ENCODE assay signal across 25 mouse cellular contexts in genomic region chr7:88264861-88265260, GRCm38 (mm10). TPM values are rescaled to one million over a fixed set of nuclear protein-coding genes. Genes with fewer than 3 reads are reported as not detected.
DNase-seq lines count a peak whose midpoint lies in the region; ATAC-seq and TF ChIP-seq lines count a peak whose summit lies in the region.
"Had no signal": no experiment of that assay in that cellular context is flagged by ENCODE, and none has a peak within 500 bp of the region (broad histone marks: within the 10 kb centered on the region; RNA-seq: fewer than 3 reads in every experiment).

No protein-coding gene starts in this region.

- H3K4me2 ChIP-seq in liver, embryonic 12.5 days: no peak overlapping the region
- H3K4me2 ChIP-seq in intestine, embryonic 16.5 days (ENCODE audit: low read depth, low read length): no peak overlapping the region
- H3K4me2 ChIP-seq: embryonic facial prominence, embryonic 13.5 days; embryonic facial prominence, embryonic 15.5 days; forebrain, embryonic 12.5 days had no signal

- no peak for TF ChIP-seq POLR2A in kidney, adult 2 months (IDR thresholded peaks at IDR 0.05; ENCODE audit: low read depth, low read length)
- TF ChIP-seq POLR2A in liver, adult 2 months (IDR thresholded peaks at IDR 0.05; ENCODE audit: extremely low read depth, insufficient read depth, low read length): no peak

- H3K4me1 ChIP-seq in kidney, adult 2 months (ENCODE audit: control insufficient read depth, insufficient read depth, low read length): no peaks in the 10 kb centered on the region; the same call in 1 of the 2 replicates
- peaks cover 2% of the 10 kb centered on the region; the same call in 1 of the 2 replicates for H3K4me1 ChIP-seq in liver, adult 2 months (ENCODE audit: control insufficient read depth, insufficient read depth, low read length)
- no peaks in the 10 kb centered on the region for H3K4me1 ChIP-seq in liver, embryonic 12.5 days
- H3K4me1 ChIP-seq in intestine, embryonic 16.5 days (ENCODE audit: control insufficient read depth, insufficient read depth, low read length): no peaks in the 10 kb centered on the region
- H3K4me1 ChIP-seq: embryonic facial prominence, embryonic 13.5 days; embryonic facial prominence, embryonic 15.5 days; forebrain, embryonic 10.5 days; forebrain, embryonic 12.5 days had no signal

- 56% methylated on average over 5 of the region's 5 CpGs for WGBS in kidney, adult 2 months
- 45% methylated on average over 5 of the region's 5 CpGs for whole genome bisulfite sequencing in liver, adult 2 months
- 50% methylated on average over 5 of the region's 5 CpGs for WGBS in liver, embryonic 12.5 days (ENCODE audit: insufficient replicate concordance)
- 69% methylated on average over 5 of the region's 5 CpGs for WGBS in intestine, embryonic 16.5 days

- no peak overlapping the region for H3K4me3 ChIP-seq in kidney, adult 2 months (ENCODE audit: insufficient read depth, low read depth, low read length)
- H3K4me3 ChIP-seq in liver, adult 2 months (ENCODE audit: insufficient read depth, low read depth, low read length): no peak overlapping the region
- H3K4me3 ChIP-seq in liver, embryonic 12.5 days: no peak overlapping the region
- no peak overlapping the region for H3K4me3 ChIP-seq in intestine, embryonic 16.5 days (ENCODE audit: low read length)
- H3K4me3 ChIP-seq: embryonic facial prominence, embryonic 13.5 days; embryonic facial prominence, embryonic 15.5 days; erythroblast, embryonic 14.5 days; forebrain, embryonic 10.5 days; forebrain, embryonic 12.5 days had no signal

- H3K79me2 ChIP-seq in liver, adult 2 months (ENCODE audit: control insufficient read depth, insufficient read depth, low read length): no peaks in the 10 kb centered on the region

- H3K27ac ChIP-seq in kidney, adult 2 months (ENCODE audit: insufficient read depth, low read depth, low read length): no peak overlapping the region
- H3K27ac ChIP-seq in liver, adult 2 months (replicated peaks; ENCODE audit: insufficient read depth, low read depth, low read length): no peak overlapping the region
- H3K27ac ChIP-seq in liver, embryonic 12.5 days: no peak overlapping the region
- no peak overlapping the region for H3K27ac ChIP-seq in intestine, embryonic 16.5 days (ENCODE audit: low read length)
- H3K27ac ChIP-seq: embryonic facial prominence, embryonic 13.5 days; embryonic facial prominence, embryonic 15.5 days; forebrain, embryonic 10.5 days; forebrain, embryonic 12.5 days had no signal

- H3K9ac ChIP-seq in liver, adult 2 months (ENCODE audit: low read depth, low read length): no peak overlapping the region
- H3K9ac ChIP-seq in liver, embryonic 12.5 days: no peak overlapping the region
- no peak overlapping the region for H3K9ac ChIP-seq in intestine, embryonic 16.5 days (ENCODE audit: low read depth, low read length)
- H3K9ac ChIP-seq: embryonic facial prominence, embryonic 13.5 days; embryonic facial prominence, embryonic 15.5 days; forebrain, embryonic 12.5 days had no signal

- no peak for TF ChIP-seq CTCF in kidney, adult 2 months (conservative IDR thresholded peaks at IDR 0.05; ENCODE audit: insufficient read depth, insufficient read length, low read depth, low read length)
- no peak for TF ChIP-seq CTCF in liver, adult 2 months (IDR thresholded peaks at IDR 0.05; ENCODE audit: low read depth, low read length)

- ATAC-seq in liver, embryonic 12.5 days: no peak
- ATAC-seq in inflammation-experienced regulatory T-cells, adult 6 months: no peak
- ATAC-seq in intestine, embryonic 16.5 days: no peak
- ATAC-seq: forebrain, embryonic 14.5 days; forebrain, embryonic 16.5 days; Patski had no signal

- DNase-seq in kidney, adult 2 months: peak; percentile 54
- DNase-seq in kidney, adult 18-20 months: no peak
- DNase-seq in liver, adult 2 months (ENCODE audit: extremely low read depth, low read depth, low spot score): peak; percentile 34
- DNase-seq in R1 (ENCODE audit: low read depth, low spot score): peak; percentile 17
- DNase-seq in yolk sac, embryonic 10.5 days (ENCODE audit: low spot score): peak; percentile 68
- DNase-seq: adrenal gland, adult 2 months; adrenal gland, postnatal 10 days; adrenal gland, postnatal 25 days; cerebellum, adult 11-12 months; cerebellum, adult 8-10 months; cerebellum, adult 9-11 months; cerebellum, postnatal 14 days; cerebellum, postnatal 36 days; embryo, embryonic 11 days had no signal

- H3K27me3 ChIP-seq in kidney, adult 2 months (replicated peaks; ENCODE audit: control insufficient read depth, insufficient read depth, low read length): no peaks in the 10 kb centered on the region
- no peaks in the 10 kb centered on the region for H3K27me3 ChIP-seq in liver, adult 2 months (ENCODE audit: control insufficient read depth, insufficient read depth, low read length)
- no peaks in the 10 kb centered on the region for H3K27me3 ChIP-seq in liver, embryonic 12.5 days (replicated peaks)
- H3K27me3 ChIP-seq in intestine, embryonic 16.5 days (replicated peaks; ENCODE audit: control insufficient read depth, insufficient read depth, low read length): no peaks in the 10 kb centered on the region
- H3K27me3 ChIP-seq: embryonic facial prominence, embryonic 13.5 days; embryonic facial prominence, embryonic 15.5 days; forebrain, embryonic 12.5 days; Patski had no signal

- no peaks in the 10 kb centered on the region for H3K36me3 ChIP-seq in kidney, adult 2 months (ENCODE audit: control insufficient read depth, insufficient read depth, low read length)
- no peaks in the 10 kb centered on the region for H3K36me3 ChIP-seq in liver, adult 2 months (ENCODE audit: control insufficient read depth, insufficient read depth, low read length)
- no peaks in the 10 kb centered on the region for H3K36me3 ChIP-seq in liver, embryonic 12.5 days
- no peaks in the 10 kb centered on the region for H3K36me3 ChIP-seq in intestine, embryonic 16.5 days (ENCODE audit: control insufficient read depth, insufficient read depth, low read length)
- H3K36me3 ChIP-seq: embryonic facial prominence, embryonic 13.5 days; embryonic facial prominence, embryonic 15.5 days; forebrain, embryonic 10.5 days; forebrain, embryonic 12.5 days had no signal

- no peaks in the 10 kb centered on the region for H3K9me3 ChIP-seq in liver, embryonic 12.5 days (replicated peaks)
- H3K9me3 ChIP-seq in intestine, embryonic 16.5 days (ENCODE audit: control insufficient read depth, low read length): no peaks in the 10 kb centered on the region
- H3K9me3 ChIP-seq: embryonic facial prominence, embryonic 13.5 days; embryonic facial prominence, embryonic 15.5 days; forebrain, embryonic 10.5 days; forebrain, embryonic 12.5 days had no signal

RNA-seq across cellular contexts. Expression of gene Ctsc, which starts 13.0 kb away (rescaled TPM):
- polyA plus RNA-seq in kidney, adult 2 months (2012; rRNA removed): 13.9 and 15.3 TPM in 2 replicates
- 124 and 131 TPM in 2 replicates for total RNA-seq in liver, adult 2 months (2014; rRNA removed)
- polyA plus RNA-seq in liver, adult 2 months (2012; rRNA removed): 83.6 and 93.6 TPM in 2 replicates
- polyA plus RNA-seq in liver, embryonic 12.5 days (2016; fragmentation: Nextera tagmentation; extraction: Ambion mirVana): 40.9 and 42.3 TPM in 2 replicates
- polyA plus RNA-seq in inflammation-experienced regulatory T-cells, adult 6 months (2017; shearing (Covaris generic)): 100 to 1,000 TPM in 1 of 3 experiments, 10 to 100 TPM in 2; 96.7 to 143 (median 97.0) TPM
- 91.9 and 95.8 TPM in 2 replicates for polyA plus RNA-seq in intestine, embryonic 16.5 days (2015; fragmentation: Nextera tagmentation; extraction: Ambion mirVana)
